Mouse (Mus musculus): ENCODE measurements around the gene Srl.

GRCm38 (mm10) chr16:4555555-4555954, 13.9 kb upstream of the Srl start:
- TF ChIP-seq CTCF (IDR thresholded peaks at IDR 0.05) (no peak), EP300 (IDR thresholded peaks at IDR 0.05) (no peak)
